Mouse (Mus musculus) stomach, postnatal 0 days (tissue): ENCODE data around the gene Trhde. TPM values are rescaled to one million over a fixed set of nuclear protein-coding genes. Genes with fewer than 3 reads are reported as not detected.

Source experiments
- ATAC-seq: fragments of 200-750 bp; cut with Nextera tagmentation; 2 replicates; pipeline ENCODE4 v1.8.0; 2017; ENCODE audit not compliant: low FRiP score, low TSS enrichment
- DNase-seq: peaks from one replicate; pipeline ENCODE4 v3.0.0-alpha.2; 2016; ENCODE audit warnings: low spot score
- H3K27ac ChIP-seq: fragments of 300-500 bp; sonication (generic); replicated peaks from 2 replicates; pipeline ENCODE4 v1.5.1; 2014; ENCODE audit warnings: mild to moderate bottlenecking, control low read depth
- H3K27me3 ChIP-seq: fragments of 300-500 bp; sonication (generic); 2 replicates; pipeline ENCODE4 v1.6.1; 2014; ENCODE audit warnings: low read length; ENCODE audit not compliant: control insufficient read depth, insufficient read depth
- H3K36me3 ChIP-seq: fragments of 300-500 bp; sonication (generic); 2 replicates; pipeline ENCODE4 v1.6.1; 2014; ENCODE audit warnings: low read length, mixed read lengths; ENCODE audit not compliant: control insufficient read depth, insufficient read depth
- H3K4me1 ChIP-seq: fragments of 300-500 bp; sonication (generic); replicated peaks from 2 replicates; pipeline ENCODE4 v1.6.1; 2014; ENCODE audit warnings: antibody characterized with exemption; ENCODE audit not compliant: control insufficient read depth, insufficient read depth
- H3K4me2 ChIP-seq: fragments of 300-500 bp; sonication (generic); replicated peaks from 2 replicates; pipeline ENCODE4 v1.6.1; 2014; ENCODE audit warnings: low read depth, mild to moderate bottlenecking, control low read depth, moderate library complexity
- H3K4me3 ChIP-seq: fragments of 300-500 bp; sonication (generic); 2 replicates; pipeline ENCODE4 v1.5.1; 2014; ENCODE audit warnings: low read depth, low read length, control low read depth
- H3K9ac ChIP-seq: fragments of 300-500 bp; sonication (generic); 2 replicates; pipeline ENCODE4 v1.6.1; 2014; ENCODE audit warnings: mild to moderate bottlenecking, low read length, control low read depth, mixed read lengths
- H3K9me3 ChIP-seq: fragments of 300-500 bp; sonication (generic); 2 replicates; pipeline ENCODE4 v1.6.1; 2016; ENCODE audit warnings: low read length; ENCODE audit not compliant: control insufficient read depth
- CTCF ChIP-seq: IDR thresholded peaks from 2 replicates; pipeline ENCODE4 v1.5.1; 2016; ENCODE audit warnings: antibody characterized with exemption, low read depth, mild to moderate bottlenecking, moderate library complexity
- EP300 ChIP-seq: optimal IDR thresholded peaks from 2 replicates; pipeline ENCODE3; 2016; ENCODE audit warnings: antibody characterized with exemption
- WGBS: fragments of 180-500 bp; shearing (Covaris S2); extraction: QIAGEN DNeasy Blood & Tissue Kit; methylation state at CpG from one replicate; pipeline ENCODE4 v1.1.7; 2014; 5-methylcytosine and 5-hydroxymethylcytosine counted together
- polyA plus RNA-seq: library from polyadenylated mRNA; unstranded; fragments of >200 nt; fragmentation: Nextera tagmentation; extraction: Ambion mirVana; gene quantifications from 2 replicates; pipeline ENCODE4 v1.2.1, GENCODE M21; 2015

Gene Trhde
- polyA plus RNA-seq, 1 experiment from 2014 or later = 0.08 TPM

DNA sequence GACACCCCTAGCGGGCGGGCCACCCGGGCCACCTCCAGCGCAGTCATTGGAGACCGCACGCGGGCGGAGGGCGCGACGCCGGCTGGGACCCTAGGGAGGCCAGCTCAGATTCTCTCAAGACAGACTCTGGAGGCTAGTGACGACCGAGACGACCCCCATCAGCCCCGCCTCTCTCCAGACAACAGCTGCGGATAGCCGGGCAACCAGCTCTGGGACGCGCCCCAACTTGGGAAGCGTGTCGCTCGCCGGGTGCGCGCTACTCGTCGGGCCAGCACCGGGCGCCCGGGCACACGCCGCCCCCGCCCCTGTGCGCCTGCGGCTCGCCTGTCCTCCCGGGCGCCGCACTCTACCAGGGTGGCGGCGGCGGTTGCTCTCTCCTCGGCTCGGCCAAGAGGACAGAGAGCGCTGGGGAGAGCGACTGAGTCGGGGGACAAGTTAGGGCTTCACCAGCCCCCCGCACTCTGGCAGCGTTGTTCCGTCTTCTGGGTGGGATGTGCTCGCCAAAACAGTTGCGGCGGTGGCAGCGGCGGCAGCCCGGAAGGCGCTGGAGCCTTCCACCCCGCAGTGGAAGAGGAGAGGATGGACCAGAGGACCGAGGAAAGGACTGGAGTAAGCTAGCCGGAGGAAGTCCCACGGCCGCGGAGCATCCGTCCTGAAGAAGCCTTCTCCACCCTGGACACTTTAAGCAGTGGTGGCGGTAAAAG lies 498 bp downstream of the Trhde start:
- H3K27ac ChIP-seq = no peak overlapping the region
- under 1% methylated on average over 61 of the region's 66 CpGs for WGBS
- no peak for TF ChIP-seq EP300
- TF ChIP-seq CTCF = no peak
- DNase-seq (peak; percentile 15), ATAC-seq (peak; percentile 49)
- no peaks in the 10 kb centered on the region for H3K4me1 ChIP-seq
- no peak overlapping the region; the same call in 1 of the 2 replicates for H3K9ac ChIP-seq
- H3K9me3 ChIP-seq = no peaks in the 10 kb centered on the region
- peaks cover 14% of the 10 kb centered on the region; the same call in 1 of the 2 replicates for H3K27me3 ChIP-seq
- peak overlapping the region; percentile 51 for H3K4me3 ChIP-seq
- peak overlapping the region; percentile 79 for H3K4me2 ChIP-seq
- no peaks in the 10 kb centered on the region for H3K36me3 ChIP-seq

DNA sequence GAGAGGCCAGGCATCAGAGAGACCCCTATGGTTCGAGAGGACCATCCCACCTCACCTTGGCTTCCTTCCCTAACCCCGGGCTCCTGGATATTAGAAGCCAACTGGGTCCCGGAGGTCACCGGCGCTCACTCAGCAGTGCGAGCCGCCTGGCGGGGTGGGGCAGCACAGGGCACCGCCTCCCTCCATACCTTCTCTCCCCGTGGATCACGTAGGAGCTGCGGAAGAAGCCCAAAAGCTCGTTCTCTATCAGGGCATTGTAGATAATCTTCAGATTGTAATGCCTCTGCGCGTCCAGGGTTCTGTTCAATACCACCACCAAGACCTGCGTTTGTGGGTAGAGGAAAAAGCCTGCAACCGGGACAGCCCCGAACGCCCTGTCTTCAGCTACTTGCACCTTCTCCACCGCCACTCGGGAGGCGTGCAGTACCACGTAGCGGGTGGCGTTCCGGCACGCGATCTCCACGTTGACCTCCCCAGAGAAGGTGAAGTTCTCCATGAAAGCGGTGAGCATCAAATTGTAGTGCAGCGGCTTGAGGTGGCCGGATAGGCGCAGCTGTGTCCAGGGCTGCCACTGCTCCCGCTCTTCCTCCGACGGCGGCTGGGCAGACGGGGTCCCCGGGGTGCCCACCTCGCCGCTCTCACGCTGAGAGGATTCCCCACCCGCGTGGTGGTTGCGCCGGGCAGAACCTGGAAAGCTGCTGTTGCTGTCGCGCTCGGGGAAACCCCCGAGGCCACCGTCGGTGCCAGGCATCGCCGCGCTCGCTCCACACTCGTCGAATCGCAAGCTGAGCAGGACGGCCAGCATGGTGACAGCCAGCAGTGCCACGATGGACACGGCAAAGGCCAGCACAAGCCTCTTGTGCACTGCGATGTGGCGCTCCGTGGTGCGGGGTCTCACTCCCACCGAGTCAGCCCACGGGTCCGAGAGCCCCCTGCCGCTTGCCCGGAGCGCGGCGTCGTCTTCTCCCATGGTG lies 1.5 kb downstream of the Trhde start:
- Histone ChIP-seq H3K4me2 (peak overlapping the region; percentile 79), H3K9ac (no peak overlapping the region), H3K4me1 (no peaks in the 10 kb centered on the region), H3K36me3 (no peaks in the 10 kb centered on the region), H3K4me3 (peak overlapping the region; percentile 51), H3K9me3 (no peaks in the 10 kb centered on the region), H3K27me3 (peaks cover 14% of the 10 kb centered on the region; the same call in 1 of the 2 replicates), H3K27ac (no peak overlapping the region)
- 8% methylated on average over 75 of the region's 75 CpGs for WGBS
- ATAC-seq (peak; percentile 53; the same call in 1 of the 2 replicates), DNase-seq (no peak)
- TF ChIP-seq EP300 = no peak
- no peak for TF ChIP-seq CTCF

DNA sequence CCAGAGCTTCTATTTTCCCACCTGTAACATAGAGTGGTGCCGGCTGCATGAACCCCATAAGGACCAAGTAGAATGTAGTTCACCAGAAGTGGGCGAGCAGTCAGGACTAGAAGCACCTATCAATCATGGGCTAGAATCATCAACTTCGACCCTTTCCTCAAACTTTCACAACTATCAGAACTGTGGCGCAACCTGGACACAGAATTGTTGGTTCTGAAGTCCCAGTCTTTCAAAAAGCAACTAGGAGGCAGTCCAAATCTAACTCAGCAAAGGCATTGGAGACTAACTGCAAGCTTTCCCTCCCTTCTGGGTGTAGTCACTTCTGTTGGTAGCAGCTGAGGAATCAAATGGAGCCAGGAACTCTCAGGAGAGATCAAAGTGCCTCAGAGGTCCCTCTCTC lies 2.6 kb downstream of the Trhde start:
- no peaks in the 10 kb centered on the region for H3K4me1 ChIP-seq
- no peak overlapping the region for H3K4me3 ChIP-seq
- TF ChIP-seq CTCF (no peak), EP300 (no peak)
- DNase-seq (no peak), ATAC-seq (no peak)
- no peaks in the 10 kb centered on the region for H3K9me3 ChIP-seq
- H3K27ac ChIP-seq = no peak overlapping the region
- WGBS = 78% methylated on average over 4 of the region's 4 CpGs
- H3K9ac ChIP-seq = no peak overlapping the region
- H3K4me2 ChIP-seq = no peak overlapping the region
- H3K27me3 ChIP-seq = peaks cover 14% of the 10 kb centered on the region; the same call in 1 of the 2 replicates
- H3K36me3 ChIP-seq = no peaks in the 10 kb centered on the region

DNA sequence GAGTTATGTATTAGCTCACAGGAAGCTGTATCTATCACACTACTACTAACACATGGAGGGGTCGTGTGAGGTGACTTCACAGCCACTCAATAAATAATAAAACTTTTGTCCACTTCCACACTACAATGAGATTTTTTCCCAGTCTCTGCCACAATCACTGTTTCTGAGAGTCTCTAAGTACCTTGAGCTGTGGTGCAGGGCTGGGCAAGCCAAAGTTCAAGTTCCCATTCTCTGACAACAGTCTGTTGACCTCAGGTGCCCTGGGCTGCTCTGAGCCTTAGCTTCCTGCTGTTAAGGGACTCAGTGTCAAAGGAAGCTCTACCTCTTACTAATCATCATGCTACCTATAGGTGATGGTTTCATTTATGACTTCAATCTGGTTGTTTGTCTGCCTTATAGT lies 3.3 kb downstream of the Trhde start:
- Histone ChIP-seq H3K4me3 (no peak overlapping the region), H3K27me3 (peaks cover 14% of the 10 kb centered on the region; the same call in 1 of the 2 replicates), H3K4me2 (no peak overlapping the region), H3K9ac (no peak overlapping the region), H3K36me3 (no peaks in the 10 kb centered on the region), H3K4me1 (no peaks in the 10 kb centered on the region), H3K27ac (no peak overlapping the region), H3K9me3 (no peaks in the 10 kb centered on the region)
- WGBS = 48% methylated on average over 1 of the region's 1 CpGs
- ATAC-seq (no peak), DNase-seq (no peak)
- no peak for TF ChIP-seq CTCF
- no peak for TF ChIP-seq EP300

GRCm38 (mm10) chr10:114798218-114798617 lies 3.9 kb downstream of the Trhde start:
- ATAC-seq (no peak), DNase-seq (no peak)
- H3K27ac ChIP-seq = no peak overlapping the region
- no peak for TF ChIP-seq EP300
- no peak for TF ChIP-seq CTCF
- no peak overlapping the region for H3K4me3 ChIP-seq
- no peak overlapping the region for H3K9ac ChIP-seq
- H3K9me3 ChIP-seq = no peaks in the 10 kb centered on the region
- peaks cover 14% of the 10 kb centered on the region; the same call in 1 of the 2 replicates for H3K27me3 ChIP-seq
- WGBS = 47% methylated on average over 5 of the region's 5 CpGs
- no peak overlapping the region for H3K4me2 ChIP-seq
- H3K36me3 ChIP-seq = no peaks in the 10 kb centered on the region
- H3K4me1 ChIP-seq = no peaks in the 10 kb centered on the region

- DNase-seq (no peak), ATAC-seq (no peak)
- Histone ChIP-seq H3K27me3 (peaks cover 12% of the 10 kb centered on the region; the same call in 1 of the 2 replicates), H3K9ac (no peak overlapping the region), H3K36me3 (no peaks in the 10 kb centered on the region), H3K4me3 (no peak overlapping the region), H3K4me1 (no peaks in the 10 kb centered on the region), H3K4me2 (no peak overlapping the region), H3K27ac (no peak overlapping the region), H3K9me3 (no peaks in the 10 kb centered on the region)
- WGBS = 91% methylated on average over 1 of the region's 1 CpGs
- no peak for TF ChIP-seq EP300
- no peak for TF ChIP-seq CTCF
These were observed 4.4 kb downstream of the Trhde start for GRCm38 (mm10) chr10:114797664-114798063.
